Mouse (Mus musculus): Measurements from ENCODE around the gene Mef2a. TPM values are rescaled to one million over a fixed set of nuclear protein-coding genes. Genes with fewer than 3 reads are reported as not detected.
A peak's percentile ranks its signal among the peaks of the same experiment; 100 is the strongest.

The Mef2a gene
- polyA plus RNA-seq, 1 experiment, result 22.2 TPM

DNA sequence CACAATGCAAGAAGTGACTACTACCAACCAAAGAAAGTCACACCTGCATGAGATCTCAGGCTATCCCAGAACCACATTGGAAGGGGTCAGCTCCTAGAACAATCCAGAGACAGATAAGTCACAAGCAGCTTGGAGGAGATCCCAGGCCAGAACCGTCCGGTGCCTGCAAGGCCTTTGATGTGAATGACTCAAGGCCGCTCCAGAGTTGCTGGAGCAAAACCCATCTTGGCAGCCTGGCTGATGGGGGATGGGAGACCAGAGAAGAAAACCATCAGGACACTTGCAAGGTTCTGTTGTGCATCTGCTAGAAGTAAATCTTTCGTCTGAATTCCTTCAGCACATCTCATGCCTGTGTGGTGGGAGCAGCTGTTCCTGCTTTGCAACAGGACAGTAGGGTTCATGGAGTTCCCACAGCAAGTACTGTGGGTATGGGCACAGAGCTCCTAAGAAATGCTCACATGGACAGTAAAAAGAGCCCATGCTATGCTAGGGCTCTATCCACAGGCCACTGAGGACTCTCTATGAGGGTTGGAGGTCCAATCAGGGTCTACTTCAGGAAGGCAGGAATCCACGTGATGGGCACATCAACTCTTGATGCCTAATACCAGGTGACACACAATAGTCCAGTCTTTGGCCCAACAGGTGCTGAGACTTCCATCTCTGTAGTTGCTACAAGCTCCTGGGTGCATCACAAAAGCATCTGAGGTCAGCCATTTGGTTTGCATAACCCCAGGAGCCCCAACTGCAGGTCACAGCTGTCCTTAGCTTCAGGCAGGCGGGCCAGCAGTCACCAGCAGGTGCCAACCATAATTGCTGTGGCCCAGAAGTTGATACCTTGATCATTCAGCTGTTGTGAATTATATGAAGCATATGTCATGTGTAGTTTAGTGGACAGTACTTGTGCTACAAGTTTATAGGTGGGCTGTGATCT, 12.5 kb upstream of the Mef2a start:
- H3K4me1 ChIP-seq (ENCODE audit: control insufficient read depth, insufficient read depth, low read length), result no peaks in the 10 kb centered on the region; the same call in 1 of the 2 replicates
- H3K27ac ChIP-seq (ENCODE audit: insufficient read depth, low read depth, low read length), result no peak overlapping the region
- 76% methylated on average over 6 of the region's 6 CpGs for WGBS
- H3K36me3 ChIP-seq (ENCODE audit: control insufficient read depth, insufficient read depth, low read length), result no peaks in the 10 kb centered on the region
- TF ChIP-seq POLR2A (IDR thresholded peaks at IDR 0.05; ENCODE audit: low read depth, low read length), result no peak
- TF ChIP-seq CTCF (conservative IDR thresholded peaks at IDR 0.05; ENCODE audit: insufficient read depth, insufficient read length, low read depth, low read length), result no peak
- no peak overlapping the region for H3K4me3 ChIP-seq (ENCODE audit: insufficient read depth, low read depth, low read length)
- H3K27me3 ChIP-seq (replicated peaks; ENCODE audit: control insufficient read depth, insufficient read depth, low read length), result no peaks in the 10 kb centered on the region
- DNase-seq, result peak; percentile 18

- H3K27me3 ChIP-seq (replicated peaks; ENCODE audit: control insufficient read depth, insufficient read depth, low read length), result no peaks in the 10 kb centered on the region
- DNase-seq, result peak; percentile 73
- no peaks in the 10 kb centered on the region; the same call in 1 of the 2 replicates for H3K4me1 ChIP-seq (ENCODE audit: control insufficient read depth, insufficient read depth, low read length)
- no peak for TF ChIP-seq CTCF (conservative IDR thresholded peaks at IDR 0.05; ENCODE audit: insufficient read depth, insufficient read length, low read depth, low read length)
- TF ChIP-seq POLR2A (IDR thresholded peaks at IDR 0.05; ENCODE audit: low read depth, low read length), result no peak
- no peaks in the 10 kb centered on the region for H3K36me3 ChIP-seq (ENCODE audit: control insufficient read depth, insufficient read depth, low read length)
- 62% methylated on average over 6 of the region's 6 CpGs for WGBS
- no peak overlapping the region for H3K27ac ChIP-seq (ENCODE audit: insufficient read depth, low read depth, low read length)
- no peak overlapping the region for H3K4me3 ChIP-seq (ENCODE audit: insufficient read depth, low read depth, low read length)
Measured at GRCm38 (mm10) chr7:67380174-67381129, 7.8 kb upstream of the Mef2a start.

DNA sequence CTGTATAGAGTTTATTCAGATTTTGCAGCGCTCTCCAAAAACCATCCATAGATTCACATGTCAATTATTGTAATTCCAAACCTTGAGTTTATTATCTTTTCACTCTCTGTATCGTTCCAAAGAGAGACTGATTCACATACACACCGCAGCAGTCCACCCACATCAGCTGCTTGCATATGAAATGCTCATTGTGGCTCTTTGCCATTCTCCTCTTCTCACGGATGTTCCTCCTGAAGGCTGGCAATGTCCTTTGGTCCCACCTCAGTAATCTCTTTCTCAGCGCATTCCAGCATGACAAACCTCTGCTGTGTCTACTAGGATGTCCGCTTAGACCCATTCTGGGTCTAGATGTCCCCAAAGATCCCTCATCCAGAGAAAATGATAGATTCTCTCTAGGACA, 4.1 kb upstream of the Mef2a start:
- 80% methylated on average over 6 of the region's 6 CpGs for WGBS
- DNase-seq, result no peak
- no peaks in the 10 kb centered on the region for H3K36me3 ChIP-seq (ENCODE audit: control insufficient read depth, insufficient read depth, low read length)
- peaks cover 5% of the 10 kb centered on the region; the same call in 1 of the 2 replicates for H3K4me1 ChIP-seq (ENCODE audit: control insufficient read depth, insufficient read depth, low read length)
- no peak overlapping the region for H3K27ac ChIP-seq (ENCODE audit: insufficient read depth, low read depth, low read length)
- H3K27me3 ChIP-seq (replicated peaks; ENCODE audit: control insufficient read depth, insufficient read depth, low read length), result no peaks in the 10 kb centered on the region
- no peak overlapping the region for H3K4me3 ChIP-seq (ENCODE audit: insufficient read depth, low read depth, low read length)
- no peak for TF ChIP-seq POLR2A (IDR thresholded peaks at IDR 0.05; ENCODE audit: low read depth, low read length)
- no peak for TF ChIP-seq CTCF (conservative IDR thresholded peaks at IDR 0.05; ENCODE audit: insufficient read depth, insufficient read length, low read depth, low read length)

DNA sequence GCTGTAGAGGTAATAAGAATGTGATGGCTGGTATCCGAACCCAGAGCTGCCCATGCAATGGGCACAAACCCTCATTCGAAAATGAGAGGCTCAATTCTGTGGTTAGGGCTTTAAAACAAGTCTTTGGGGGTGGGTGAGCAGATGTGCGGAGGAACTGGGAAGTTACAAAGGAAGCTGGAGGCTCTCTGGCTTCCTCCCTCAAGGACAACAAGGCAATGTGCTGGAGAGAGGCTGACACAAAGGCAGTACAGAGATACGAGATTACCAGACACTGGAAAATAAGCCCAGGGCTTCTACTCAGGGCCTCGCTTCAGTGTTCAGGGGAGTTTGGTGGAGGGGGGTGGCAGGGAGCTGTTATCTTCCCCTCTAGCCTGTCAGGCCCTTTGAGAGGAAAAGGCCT, 1.3 kb upstream of the Mef2a start:
- 63% methylated on average over 5 of the region's 5 CpGs for WGBS

DNA sequence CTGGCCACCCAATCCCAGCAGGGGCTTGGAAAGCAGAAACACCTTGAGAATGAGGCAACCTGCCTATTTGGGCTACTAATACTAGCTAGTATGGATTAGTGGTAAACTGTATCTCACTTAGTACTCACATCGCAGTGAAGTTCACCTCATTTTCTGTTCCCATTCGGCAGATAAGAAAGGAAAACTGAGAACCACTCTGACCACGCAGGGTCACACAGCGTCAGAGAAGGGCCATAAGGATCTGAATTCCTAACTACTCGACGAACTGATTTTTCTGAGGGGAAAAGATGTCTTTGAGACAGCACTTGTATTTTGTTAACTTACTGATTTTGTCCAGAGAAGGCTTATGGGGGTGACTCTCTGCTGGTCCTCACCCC, 914 bp upstream of the Mef2a start:
- Histone ChIP-seq H3K4me1 (ENCODE audit: control insufficient read depth, insufficient read depth, low read length) (peaks cover 11% of the 10 kb centered on the region; the same call in 1 of the 2 replicates), H3K4me3 (ENCODE audit: insufficient read depth, low read depth, low read length) (peak overlapping the region; percentile 53), H3K27ac (ENCODE audit: insufficient read depth, low read depth, low read length) (peak overlapping the region; percentile 98), H3K36me3 (ENCODE audit: control insufficient read depth, insufficient read depth, low read length) (no peaks in the 10 kb centered on the region), H3K27me3 (replicated peaks; ENCODE audit: control insufficient read depth, insufficient read depth, low read length) (no peaks in the 10 kb centered on the region)
- WGBS, result 34% methylated on average over 6 of the region's 6 CpGs
- no peak for DNase-seq
- TF ChIP-seq CTCF (conservative IDR thresholded peaks at IDR 0.05; ENCODE audit: insufficient read depth, insufficient read length, low read depth, low read length) (no peak), POLR2A (IDR thresholded peaks at IDR 0.05; ENCODE audit: low read depth, low read length) (no peak)

More for the DNA sequence above, 1.3 kb upstream of the Mef2a start:
- Histone ChIP-seq H3K36me3 (ENCODE audit: control insufficient read depth, insufficient read depth, low read length) (no peaks in the 10 kb centered on the region), H3K27ac (ENCODE audit: insufficient read depth, low read depth, low read length) (peak overlapping the region; percentile 98), H3K27me3 (replicated peaks; ENCODE audit: control insufficient read depth, insufficient read depth, low read length) (no peaks in the 10 kb centered on the region), H3K4me3 (ENCODE audit: insufficient read depth, low read depth, low read length) (no peak overlapping the region), H3K4me1 (ENCODE audit: control insufficient read depth, insufficient read depth, low read length) (peaks cover 9% of the 10 kb centered on the region; the same call in 1 of the 2 replicates)
- TF ChIP-seq POLR2A (IDR thresholded peaks at IDR 0.05; ENCODE audit: low read depth, low read length) (no peak), CTCF (conservative IDR thresholded peaks at IDR 0.05; ENCODE audit: insufficient read depth, insufficient read length, low read depth, low read length) (no peak)
- DNase-seq, result peak; percentile 48

DNA sequence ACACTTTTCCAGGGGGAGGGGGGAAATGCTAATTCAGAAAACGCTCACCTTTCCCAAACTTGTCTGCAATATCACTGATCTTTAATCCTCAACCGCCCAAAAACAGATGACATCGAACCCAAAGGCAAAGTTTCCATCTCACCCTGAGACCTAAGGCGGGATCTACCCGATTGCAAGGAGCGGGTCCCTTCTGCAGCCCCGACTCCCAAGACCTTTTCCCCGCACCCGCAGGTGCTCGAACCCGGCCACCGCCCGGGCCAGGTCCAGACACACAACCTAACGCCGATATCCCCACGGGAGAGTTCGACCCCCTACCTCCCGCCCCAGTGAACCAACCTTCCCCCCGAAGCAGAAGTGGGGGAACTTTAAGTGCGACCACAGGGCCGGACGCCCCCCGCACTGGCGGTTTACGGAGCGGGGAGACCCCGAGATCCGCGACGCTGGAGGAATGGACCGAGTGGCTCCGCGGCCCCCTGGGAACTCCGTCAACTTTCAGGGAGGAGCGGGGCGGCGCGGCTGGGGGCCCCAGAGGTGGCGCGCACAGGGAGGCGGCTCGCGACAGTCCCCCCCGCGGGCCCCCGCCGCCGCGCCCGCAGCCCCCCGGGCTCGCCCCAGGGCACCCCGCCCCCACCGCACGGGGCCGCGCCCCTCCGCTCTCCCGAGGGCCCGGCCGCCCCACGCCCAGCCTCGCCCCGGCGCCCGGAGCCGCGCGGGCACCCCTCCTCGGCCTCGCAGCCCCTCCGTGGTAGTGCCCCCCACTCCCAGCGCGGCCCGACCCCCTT, 576 bp downstream of the Mef2a start:
- Histone ChIP-seq H3K4me3 (ENCODE audit: insufficient read depth, low read depth, low read length) (peak overlapping the region; percentile 99), H3K36me3 (ENCODE audit: control insufficient read depth, insufficient read depth, low read length) (no peaks in the 10 kb centered on the region), H3K27me3 (replicated peaks; ENCODE audit: control insufficient read depth, insufficient read depth, low read length) (no peaks in the 10 kb centered on the region), H3K4me1 (ENCODE audit: control insufficient read depth, insufficient read depth, low read length) (peaks cover 18% of the 10 kb centered on the region), H3K27ac (ENCODE audit: insufficient read depth, low read depth, low read length) (peak overlapping the region; percentile 56)
- peak; percentile 30 for DNase-seq
- TF ChIP-seq POLR2A (IDR thresholded peaks at IDR 0.05; ENCODE audit: low read depth, low read length), result no peak
- TF ChIP-seq CTCF (conservative IDR thresholded peaks at IDR 0.05; ENCODE audit: insufficient read depth, insufficient read length, low read depth, low read length), result no peak
- WGBS, result under 1% methylated on average over 43 of the region's 75 CpGs
